Comparison of ENCODE assay signal across 16 mouse cellular contexts in genomic region chr6:82640046-82640445, GRCm38 (mm10).
DNase-seq lines count a peak whose midpoint lies in the region; ATAC-seq lines count a peak whose summit lies in the region.
"Had no signal": no experiment of that assay in that cellular context is flagged by ENCODE, and none has a peak within 500 bp of the region (broad histone marks: within the 10 kb centered on the region; RNA-seq: fewer than 3 reads in every experiment).

No protein-coding gene starts in this region.

- no peaks in the 10 kb centered on the region for H3K4me1 ChIP-seq in forebrain, embryonic 15.5 days
- no peaks in the 10 kb centered on the region for H3K4me1 ChIP-seq in forebrain, embryonic 14.5 days (ENCODE audit: control insufficient read depth, insufficient read depth, low read length)
- no peaks in the 10 kb centered on the region for H3K4me1 ChIP-seq in hindbrain, embryonic 13.5 days (replicated peaks)
- H3K4me1 ChIP-seq: embryonic facial prominence, embryonic 12.5 days; neural tube, embryonic 12.5 days had no signal

- no peak overlapping the region for H3K9ac ChIP-seq in forebrain, embryonic 15.5 days (replicated peaks)
- no peak overlapping the region for H3K9ac ChIP-seq in forebrain, embryonic 14.5 days (ENCODE audit: low read length)
- no peak overlapping the region for H3K9ac ChIP-seq in hindbrain, embryonic 13.5 days
- H3K9ac ChIP-seq: embryonic facial prominence, embryonic 12.5 days; neural tube, embryonic 12.5 days had no signal

- no peaks in the 10 kb centered on the region for H3K27me3 ChIP-seq in forebrain, embryonic 15.5 days
- no peaks in the 10 kb centered on the region for H3K27me3 ChIP-seq in forebrain, embryonic 14.5 days (replicated peaks; ENCODE audit: control insufficient read depth, insufficient read depth, low read length)
- no peaks in the 10 kb centered on the region for H3K27me3 ChIP-seq in hindbrain, embryonic 13.5 days
- H3K27me3 ChIP-seq: embryonic facial prominence, embryonic 12.5 days; neural tube, embryonic 12.5 days had no signal

- H3K27ac ChIP-seq in forebrain, embryonic 15.5 days (replicated peaks): 0 out of 2 replicates have a peak overlapping the region, but pooled peaks have one; percentile 15
- no peak overlapping the region for H3K27ac ChIP-seq in forebrain, embryonic 14.5 days (ENCODE audit: low read depth, low read length)
- no peak overlapping the region for H3K27ac ChIP-seq in hindbrain, embryonic 13.5 days
- H3K27ac ChIP-seq: embryonic facial prominence, embryonic 12.5 days; hindbrain, postnatal 0 days; neural tube, embryonic 12.5 days had no signal

- WGBS in forebrain, embryonic 15.5 days: 63% methylated on average over 4 of the region's 4 CpGs
- 69% methylated on average over 4 of the region's 4 CpGs for WGBS in forebrain, embryonic 14.5 days
- WGBS in hindbrain, embryonic 13.5 days: 80% methylated on average over 4 of the region's 4 CpGs

- H3K36me3 ChIP-seq in forebrain, embryonic 15.5 days: no peaks in the 10 kb centered on the region
- no peaks in the 10 kb centered on the region for H3K36me3 ChIP-seq in forebrain, embryonic 14.5 days (ENCODE audit: control insufficient read depth, insufficient read depth, low read length)
- no peaks in the 10 kb centered on the region for H3K36me3 ChIP-seq in hindbrain, embryonic 13.5 days
- H3K36me3 ChIP-seq: embryonic facial prominence, embryonic 12.5 days; neural tube, embryonic 12.5 days had no signal

- 0 out of 2 replicates have a peak, but pooled peaks have one; percentile 32 for ATAC-seq in forebrain, embryonic 15.5 days (replicated peaks)
- no peak for ATAC-seq in forebrain, embryonic 14.5 days
- ATAC-seq in hindbrain, embryonic 13.5 days (ENCODE audit: low FRiP score): no peak
- ATAC-seq: hindbrain, postnatal 0 days had no signal

- no peak overlapping the region for H3K4me2 ChIP-seq in forebrain, embryonic 15.5 days (replicated peaks)
- H3K4me2 ChIP-seq in forebrain, embryonic 14.5 days (ENCODE audit: low read length): no peak overlapping the region
- H3K4me2 ChIP-seq in hindbrain, embryonic 13.5 days: no peak overlapping the region
- H3K4me2 ChIP-seq: embryonic facial prominence, embryonic 12.5 days; neural tube, embryonic 12.5 days had no signal

- intact Hi-C loops in left cerebral cortex, postnatal 36 days (cut with DNase I): no loop called here

- no peak for DNase-seq in forebrain, embryonic 14.5 days (ENCODE audit: low spot score)
- DNase-seq in NIH3T3 (ENCODE audit: low read depth): peak; percentile 69
- peak; percentile 28 to 56 for DNase-seq in layer of hippocampus, adult 18-20 months (ENCODE audit: low spot score in 2 of 2)
- DNase-seq in left cerebral cortex, postnatal 36 days (ENCODE audit: low spot score in 2 of 2): peak; percentile 19 to 27
- DNase-seq in spleen, postnatal 10 days (ENCODE audit: low spot score in 2 of 2): no peak
- DNase-seq in thymus, postnatal 10 days (ENCODE audit: low spot score in 2 of 2): no peak
- DNase-seq: adrenal gland, postnatal 10 days; cerebellum, postnatal 14 days; kidney, adult 9 months; liver; lung, adult 2 months had no signal

- no peaks in the 10 kb centered on the region for H3K9me3 ChIP-seq in forebrain, embryonic 15.5 days
- no peaks in the 10 kb centered on the region for H3K9me3 ChIP-seq in forebrain, embryonic 14.5 days (replicated peaks; ENCODE audit: control insufficient read depth, low read length)
- no peaks in the 10 kb centered on the region for H3K9me3 ChIP-seq in hindbrain, embryonic 13.5 days
- H3K9me3 ChIP-seq: embryonic facial prominence, embryonic 12.5 days; neural tube, embryonic 12.5 days had no signal

- no peak overlapping the region for H3K4me3 ChIP-seq in forebrain, embryonic 15.5 days
- H3K4me3 ChIP-seq in forebrain, embryonic 14.5 days (ENCODE audit: low read depth, low read length): no peak overlapping the region
- no peak overlapping the region for H3K4me3 ChIP-seq in hindbrain, embryonic 13.5 days
- H3K4me3 ChIP-seq: embryonic facial prominence, embryonic 12.5 days; neural tube, embryonic 12.5 days had no signal

Comparison
In these comparisons a context has a peak if more than half of its experiments do, and no peak if none do; other contexts are left out.
1. DNase-seq: peak in NIH3T3 (single experiment), layer of hippocampus, adult 18-20 months (2 of 2) and left cerebral cortex, postnatal 36 days (2 of 2); none in forebrain, embryonic 14.5 days (single experiment), spleen, postnatal 10 days (0 of 2) and thymus, postnatal 10 days (0 of 2).